Mouse (Mus musculus) 3134 (cell line): ENCODE results near the gene Taf6l.
A peak's percentile ranks its signal among the peaks of the same experiment; 100 is the strongest.

Experiments
- DNase-seq: peaks from one replicate; pipeline ENCODE4 v3.0.0-alpha.2; 2011; ENCODE audit warnings: low spot score; ENCODE audit not compliant: insufficient read length; ENCODE audit errors: extremely low read depth

The Taf6l gene

DNA sequence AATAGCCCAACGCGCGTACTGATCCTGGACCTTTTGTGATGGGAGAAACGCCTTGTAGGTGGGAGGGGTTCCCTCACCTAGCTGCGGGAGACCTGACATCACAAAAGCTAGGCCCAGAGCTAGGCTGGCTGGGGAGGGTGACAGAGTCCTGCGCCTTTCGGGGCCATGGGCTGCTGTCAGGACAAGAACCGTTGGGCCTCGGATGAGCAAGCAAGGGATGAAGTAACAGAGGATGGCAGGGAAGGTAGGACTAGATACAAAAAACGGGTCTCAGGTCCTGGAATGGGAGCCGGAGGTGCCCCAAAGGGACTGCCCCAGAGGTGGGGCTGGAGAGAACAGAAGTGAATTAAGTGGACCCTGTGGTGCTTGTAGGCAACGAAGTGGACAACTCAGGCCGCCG, 45.6 kb downstream of the Taf6l start, which contains the start of gene 1700092M07Rik:
TSS of gene 1700092M07Rik (plus strand) at position 116 of the 400 bp plus-strand sequence.
- DNase-seq = no peak

DNA sequence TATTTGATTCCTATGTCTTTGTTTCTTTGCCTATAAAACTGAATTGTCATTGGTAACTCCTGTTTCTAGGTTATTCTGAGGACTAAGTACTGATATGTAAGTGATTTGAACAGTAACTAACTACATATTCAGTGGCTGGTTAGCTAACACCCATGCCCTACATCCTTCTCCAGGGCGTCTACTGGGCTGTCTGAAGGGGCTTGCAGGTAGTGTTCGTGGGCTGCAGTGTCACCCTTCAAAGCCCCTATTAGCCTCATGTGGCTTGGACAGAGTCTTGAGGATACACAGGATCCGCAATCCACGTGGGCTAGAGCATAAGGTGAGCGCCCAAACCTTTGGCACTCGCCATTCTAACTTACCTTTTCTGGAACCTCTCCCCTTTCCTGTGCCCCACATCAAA, 46.6 kb downstream of the Taf6l start:
- DNase-seq = no peak

DNA sequence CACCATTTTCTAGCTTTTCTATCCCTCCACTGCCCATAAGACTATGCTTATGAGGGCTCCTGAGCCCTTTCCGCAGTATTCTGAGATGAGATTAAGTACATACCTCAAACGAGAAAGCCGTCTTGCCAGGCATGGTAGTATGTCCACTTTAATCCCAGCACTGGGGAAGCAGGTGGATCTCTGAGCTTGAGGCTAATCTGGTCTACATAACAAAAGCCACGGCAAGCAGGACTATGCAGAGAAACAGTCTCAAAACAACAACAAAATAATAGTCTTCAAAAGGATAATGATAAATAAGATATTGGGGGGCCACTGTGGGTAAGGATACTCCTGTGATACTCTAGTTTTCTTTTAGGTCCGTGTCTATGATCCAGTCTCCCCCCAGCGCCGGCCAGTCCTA, 47.3 kb downstream of the Taf6l start:
- no peak for DNase-seq

DNA sequence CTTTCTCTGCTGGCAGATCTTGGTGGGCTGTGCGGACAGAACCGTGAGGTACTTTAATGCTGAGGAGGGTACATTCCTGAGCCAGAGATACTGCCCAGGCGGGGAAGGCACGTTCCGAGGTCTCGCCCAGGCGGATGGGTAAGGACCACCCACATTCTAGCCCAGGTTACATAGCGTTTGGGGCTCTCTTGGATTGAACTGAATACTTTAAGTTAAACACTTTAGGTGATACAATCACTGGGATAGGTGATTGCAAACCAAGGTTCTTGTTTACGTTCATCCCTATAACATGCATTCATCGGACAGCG, 50.1 kb downstream of the Taf6l start:
- DNase-seq = no peak

DNA sequence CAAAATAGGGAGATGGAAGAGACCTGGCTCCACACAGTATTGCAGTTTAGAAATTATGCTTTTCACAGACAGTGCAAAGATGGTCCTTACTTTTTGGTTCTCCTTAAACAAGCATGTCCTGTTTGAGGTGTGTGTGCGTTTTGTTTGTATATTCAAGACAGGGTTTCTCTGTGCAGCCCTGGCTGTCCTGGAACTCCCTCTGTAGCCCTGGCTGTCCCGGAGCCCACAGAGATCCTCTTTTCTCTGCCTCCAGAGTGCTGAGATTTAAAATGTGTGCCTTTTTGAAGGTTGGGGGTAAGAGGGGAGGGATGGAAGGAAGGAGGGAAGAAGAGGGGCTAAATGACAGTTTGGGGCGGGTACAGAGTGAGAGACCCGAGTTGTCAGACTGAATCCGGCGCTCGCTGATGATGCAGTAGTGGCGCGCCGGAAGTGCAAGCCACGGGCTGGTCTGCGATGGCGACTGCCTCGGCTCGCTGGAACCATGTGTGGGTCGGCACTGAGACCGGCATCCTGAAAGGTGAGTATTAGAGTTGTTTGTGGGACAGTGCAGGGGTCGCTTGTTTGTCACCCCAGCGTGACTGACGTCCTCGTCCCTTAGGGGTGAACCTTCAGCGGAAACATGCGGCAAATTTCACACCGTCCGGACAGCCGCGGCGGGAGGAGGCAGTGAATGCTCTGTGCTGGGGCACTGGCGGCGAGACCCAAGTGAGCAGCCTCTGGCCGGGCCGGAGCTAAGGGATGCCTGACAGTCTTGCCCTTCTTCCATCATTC, 50.6 kb downstream of the Taf6l start, which contains the start of gene Wdr74:
TSS of gene Wdr74 (plus strand) at position 439 of the 771 bp plus-strand sequence.
- peak; percentile 82 for DNase-seq

DNA sequence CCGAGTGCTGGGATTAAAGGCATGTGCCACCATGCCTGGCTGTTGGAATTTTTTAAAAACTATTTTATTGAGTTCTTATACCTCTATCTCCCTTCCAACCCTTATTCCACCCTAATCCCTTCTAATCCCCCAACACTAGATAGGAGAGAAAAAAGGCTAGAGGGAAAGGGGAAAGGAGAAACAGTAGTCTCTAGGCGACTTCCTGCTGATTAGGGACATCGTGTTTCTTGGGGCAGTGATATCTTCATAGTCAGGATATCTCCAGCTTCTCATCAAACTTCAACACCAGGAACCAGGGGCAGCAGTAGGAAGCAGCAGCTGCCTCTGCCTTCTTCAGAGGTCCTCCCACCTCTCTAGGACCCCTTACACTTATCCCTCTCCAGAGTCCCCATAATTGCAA, 51.9 kb downstream of the Taf6l start:
- DNase-seq = no peak

DNA sequence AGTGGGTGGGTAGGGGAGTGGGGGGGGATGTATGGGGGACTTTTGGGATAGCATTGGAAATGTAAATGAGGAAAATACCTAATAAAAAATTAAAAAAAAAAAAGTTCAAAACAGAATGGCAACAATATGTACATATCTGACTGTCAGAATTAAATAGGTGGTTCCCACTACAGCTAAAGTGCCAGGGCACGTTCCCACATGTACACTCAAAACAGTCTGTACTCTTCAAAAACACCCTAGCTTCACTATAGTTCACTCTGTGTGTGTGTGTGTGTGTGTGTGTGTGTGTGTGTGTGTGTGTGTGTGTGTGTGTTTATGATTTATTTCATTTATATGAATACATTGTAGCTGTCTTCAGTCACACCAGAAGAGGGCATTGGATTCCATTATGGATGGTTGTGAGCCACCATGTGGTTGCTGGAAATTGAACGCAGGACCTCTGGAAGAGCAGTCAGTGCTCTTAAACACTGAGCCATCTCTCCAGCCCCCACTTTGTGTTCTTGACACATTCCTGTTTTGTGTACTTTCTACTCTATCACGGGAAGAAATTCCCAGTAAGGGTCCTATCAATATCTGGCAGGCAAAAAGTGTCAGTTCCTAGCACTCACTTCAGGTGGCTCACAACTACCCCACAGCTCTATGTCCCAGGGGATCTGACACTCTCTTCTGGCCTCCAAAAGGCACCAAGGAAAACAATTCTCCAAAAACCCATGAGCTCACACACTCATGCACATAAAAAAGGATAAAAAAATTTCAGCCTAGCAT, 57.7 kb downstream of the Taf6l start:
- peak; percentile 56 for DNase-seq

DNA sequence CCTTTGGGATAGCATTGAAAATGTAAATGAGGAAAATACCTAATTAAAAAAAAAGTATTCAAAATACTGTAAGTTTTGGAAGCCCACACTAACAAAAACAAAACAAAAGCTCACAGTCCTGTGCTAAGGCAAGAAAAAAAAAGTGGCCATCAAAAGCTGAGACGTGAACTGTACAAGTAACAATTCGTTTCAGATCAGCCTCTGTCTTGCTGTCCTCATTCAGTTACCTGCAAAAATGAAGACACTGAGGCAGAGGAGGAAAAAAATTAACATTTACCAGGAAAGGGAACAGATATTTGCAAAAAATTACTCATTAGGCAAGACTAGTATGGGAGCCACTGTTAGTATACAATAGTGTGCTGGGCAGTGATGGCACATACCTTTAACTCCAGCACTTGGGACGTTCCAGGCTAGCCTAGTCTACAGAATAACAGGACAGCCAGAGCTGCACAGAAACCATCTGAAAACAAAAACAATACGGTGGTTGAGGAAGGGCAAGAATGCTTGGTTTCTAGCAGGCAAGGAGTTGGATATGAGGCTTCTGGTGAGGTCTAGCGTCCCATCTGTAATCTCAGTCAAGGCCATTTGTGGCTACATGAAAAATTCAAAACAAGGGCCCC, 58.6 kb downstream of the Taf6l start:
- no peak for DNase-seq

DNA sequence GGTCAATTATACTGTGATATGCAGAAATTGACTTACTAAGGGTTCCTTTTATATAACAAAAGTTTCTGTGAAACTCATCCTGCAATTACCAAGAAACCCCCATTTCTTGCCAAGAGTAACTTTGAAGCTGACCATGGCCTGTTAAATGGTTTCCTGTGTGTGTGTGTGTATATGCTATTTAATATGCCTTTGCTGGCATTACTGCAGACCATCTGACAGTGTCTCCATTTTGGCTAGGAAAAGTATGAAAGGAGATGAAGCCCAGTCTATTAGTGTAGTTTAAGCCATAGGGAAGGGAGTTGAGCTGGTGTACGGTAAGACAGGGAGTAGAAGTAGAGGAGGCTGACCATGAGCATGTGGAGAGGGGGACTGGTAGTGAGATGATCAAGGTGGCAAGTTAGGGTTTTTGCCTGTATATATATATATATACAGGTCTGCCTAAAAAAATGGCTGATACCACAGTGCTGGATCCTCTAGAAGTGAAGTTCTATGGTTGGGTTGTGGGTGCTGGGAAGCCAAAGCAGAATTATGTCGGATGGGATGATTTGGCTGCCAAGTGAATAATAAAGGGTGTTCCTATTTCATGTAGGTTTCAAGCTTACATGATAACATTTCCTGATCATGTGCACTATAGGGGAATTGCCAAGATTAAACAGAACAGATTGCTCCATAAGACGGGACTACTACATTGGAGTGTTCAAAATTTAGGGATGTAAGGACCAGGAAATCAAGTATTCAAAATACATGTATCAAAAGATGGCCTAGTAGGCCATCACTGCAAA, 59.4 kb downstream of the Taf6l start:
- no peak for DNase-seq

DNA sequence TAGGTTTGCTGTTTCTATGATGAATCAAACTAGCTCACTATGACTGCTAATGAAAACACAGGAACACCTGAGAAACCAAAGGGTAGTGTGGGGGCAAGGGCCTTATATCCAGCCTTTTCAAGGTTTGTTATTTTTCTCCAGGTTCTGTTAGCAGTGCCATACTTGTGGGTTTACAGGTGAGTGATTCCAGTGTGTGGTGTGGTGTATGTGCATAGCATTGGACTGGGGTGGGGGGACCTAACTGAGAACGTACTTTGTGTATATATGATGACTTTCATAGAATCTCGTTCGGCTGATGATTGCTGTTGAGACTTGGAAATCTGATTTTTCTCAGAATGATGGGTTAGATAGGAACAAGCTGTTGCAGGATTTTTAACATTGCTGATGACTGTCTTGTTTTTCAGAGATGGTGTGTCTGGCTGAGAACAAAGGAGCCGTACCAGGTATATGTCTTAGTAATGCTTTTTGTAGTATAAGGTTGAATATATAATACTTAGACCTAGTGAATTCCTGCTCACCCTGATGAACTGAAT, 61.1 kb downstream of the Taf6l start:
- no peak for DNase-seq
